Mouse (Mus musculus) c-Kit-negative CD71-positive TER-119-positive erythroid progenitor cells, embryonic 14.5 days (primary cell): ENCODE results near the gene Fez1.

Experiments used
- DNase-seq: peaks from one replicate; pipeline ENCODE4 v3.0.0-alpha.2; 2013; ENCODE audit warnings: low read depth, low spot score

The Fez1 gene

GRCm38 (mm10) chr9:36894242-36894641 lies 72.6 kb downstream of the Fez1 start:
- DNase-seq, result no peak

GRCm38 (mm10) chr9:36895009-36895693 lies 73.5 kb downstream of the Fez1 start:
- DNase-seq, result no peak

- DNase-seq, result no peak
Measured at GRCm38 (mm10) chr9:36898560-36898959, 76.9 kb downstream of the Fez1 start.

- no peak for DNase-seq
Measured at GRCm38 (mm10) chr9:36900464-36900863, 78.8 kb downstream of the Fez1 start.

GRCm38 (mm10) chr9:36905452-36905851 lies 83.8 kb downstream of the Fez1 start:
- no peak for DNase-seq

- peak; percentile 4 for DNase-seq
Measured at GRCm38 (mm10) chr9:36916362-36916761, 94.7 kb downstream of the Fez1 start.

GRCm38 (mm10) chr9:36916915-36917314 lies 95.3 kb downstream of the Fez1 start:
- DNase-seq, result no peak

- DNase-seq, result no peak
Measured at GRCm38 (mm10) chr9:36918582-36918981, 96.9 kb downstream of the Fez1 start.

GRCm38 (mm10) chr9:36919472-36919871 lies 97.8 kb downstream of the Fez1 start:
- DNase-seq, result no peak

GRCm38 (mm10) chr9:36921718-36922415 lies 100.2 kb downstream of the Fez1 start:
- DNase-seq, result no peak

GRCm38 (mm10) chr9:36923753-36924152 lies 102.1 kb downstream of the Fez1 start:
- DNase-seq, result no peak
